In the genomic region with DNA sequence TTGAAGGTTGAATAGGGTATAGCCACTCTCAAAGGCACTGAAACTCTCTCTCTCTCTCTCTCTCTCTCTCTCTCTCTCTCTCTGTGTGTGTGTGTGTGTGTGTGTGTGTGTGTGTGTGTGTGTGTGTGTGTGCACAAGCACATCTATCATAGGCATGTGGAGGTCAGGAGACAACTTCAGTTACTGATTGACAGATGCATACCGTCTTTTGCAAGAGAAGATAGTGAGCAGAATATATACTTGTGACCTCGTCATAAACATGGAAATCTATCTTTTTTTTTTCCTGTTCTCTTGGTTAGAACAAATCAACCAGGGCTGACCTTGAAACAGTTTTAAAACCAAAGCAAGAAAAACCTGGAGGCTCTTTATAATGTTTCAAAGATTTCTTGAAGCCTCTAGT, we compare ENCODE assay signal across 39 mouse cellular contexts. TPM values are rescaled to one million over a fixed set of nuclear protein-coding genes. Genes with fewer than 3 reads are reported as not detected.
"Had no signal": no experiment of that assay in that cellular context is flagged by ENCODE, and none has a peak within 500 bp of the region (broad histone marks: within the 10 kb centered on the region; RNA-seq: fewer than 3 reads in every experiment).

No protein-coding gene starts in this region.

- H3K9me3 ChIP-seq: embryonic facial prominence, embryonic 10.5 days; embryonic facial prominence, embryonic 12.5 days; embryonic facial prominence, embryonic 13.5 days; embryonic facial prominence, embryonic 15.5 days; forebrain, embryonic 10.5 days; forebrain, embryonic 12.5 days; forebrain, embryonic 13.5 days; forebrain, embryonic 15.5 days had no signal

- H3K27ac ChIP-seq: embryonic facial prominence, embryonic 10.5 days; embryonic facial prominence, embryonic 12.5 days; embryonic facial prominence, embryonic 13.5 days; embryonic facial prominence, embryonic 15.5 days; forebrain, embryonic 10.5 days; forebrain, embryonic 12.5 days; forebrain, embryonic 13.5 days; forebrain, embryonic 15.5 days; gastrocnemius, adult 2 months; heart, adult 2 months had no signal

- H3K4me2 ChIP-seq: embryonic facial prominence, embryonic 12.5 days; embryonic facial prominence, embryonic 13.5 days; embryonic facial prominence, embryonic 15.5 days; forebrain, embryonic 12.5 days; forebrain, embryonic 13.5 days; forebrain, embryonic 15.5 days had no signal

- H3K36me3 ChIP-seq: embryonic facial prominence, embryonic 10.5 days; embryonic facial prominence, embryonic 12.5 days; embryonic facial prominence, embryonic 13.5 days; embryonic facial prominence, embryonic 15.5 days; forebrain, embryonic 10.5 days; forebrain, embryonic 12.5 days; forebrain, embryonic 15.5 days had no signal

- DNase-seq: cerebellum, adult 8-10 months; cerebellum, adult 9-10 months; cerebellum, adult 9-11 months; cerebellum, postnatal 10 days; cerebellum, postnatal 14 days; cerebellum, postnatal 25 days; cerebellum, postnatal 36 days; embryo, embryonic 11 days; forebrain, postnatal 0 days; gastrocnemius, adult 2 months; gastrocnemius, postnatal 10 days; gastrocnemius, postnatal 14 days; gastrocnemius, postnatal 25 days; gastrocnemius, postnatal 36 days; heart, adult 11 months; heart, adult 18-20 months; heart, adult 2 months had no signal

- H3K9ac ChIP-seq: embryonic facial prominence, embryonic 12.5 days; embryonic facial prominence, embryonic 13.5 days; embryonic facial prominence, embryonic 15.5 days; forebrain, embryonic 12.5 days; forebrain, embryonic 13.5 days; forebrain, embryonic 15.5 days; forebrain, postnatal 0 days had no signal

- H3K27me3 ChIP-seq: embryonic facial prominence, embryonic 12.5 days; embryonic facial prominence, embryonic 13.5 days; embryonic facial prominence, embryonic 15.5 days; forebrain, embryonic 12.5 days; forebrain, embryonic 13.5 days; forebrain, embryonic 15.5 days had no signal

- H3K4me3 ChIP-seq: embryonic facial prominence, embryonic 10.5 days; embryonic facial prominence, embryonic 12.5 days; embryonic facial prominence, embryonic 13.5 days; embryonic facial prominence, embryonic 15.5 days; erythroblast, embryonic 14.5 days; forebrain, embryonic 10.5 days; forebrain, embryonic 12.5 days; forebrain, embryonic 13.5 days; forebrain, embryonic 15.5 days; gastrocnemius, adult 2 months; heart, adult 2 months had no signal

- H3K4me1 ChIP-seq: embryonic facial prominence, embryonic 12.5 days; embryonic facial prominence, embryonic 13.5 days; embryonic facial prominence, embryonic 15.5 days had no signal

- ATAC-seq: forebrain, embryonic 13.5 days; forebrain, embryonic 14.5 days; forebrain, embryonic 15.5 days; forebrain, embryonic 16.5 days; forebrain, postnatal 0 days had no signal

RNA-seq across cellular contexts. Expression of a gene that starts 6.3 kb away (rescaled TPM):
- total RNA-seq: common myeloid progenitor, adult 5-6 weeks; forebrain, postnatal 0 days; gastrocnemius, adult 18-20 months; gastrocnemius, adult 2 months; gastrocnemius, adult 8-10 months; gastrocnemius, postnatal 10 days; gastrocnemius, postnatal 14 days; gastrocnemius, postnatal 25 days; gastrocnemius, postnatal 36 days; granulocyte monocyte progenitor cell, adult 5-6 weeks; heart, adult 2 months had no signal
- polyA plus RNA-seq: embryonic facial prominence, embryonic 11.5 days; erythroblast, embryonic 14.5 days; forebrain, embryonic 10.5 days; forebrain, embryonic 11.5 days; forebrain, embryonic 12.5 days; forebrain, embryonic 13.5 days; forebrain, embryonic 14.5 days; forebrain, embryonic 15.5 days; forebrain, embryonic 16.5 days; forebrain, postnatal 0 days; frontal cortex, adult 2 months; gonadal fat pad, adult 2 months had no signal

RNA-seq across cellular contexts. Expression of a gene that starts 39.8 kb away (rescaled TPM):
- total RNA-seq: common myeloid progenitor, adult 5-6 weeks; forebrain, postnatal 0 days; gastrocnemius, adult 18-20 months; gastrocnemius, adult 2 months; gastrocnemius, adult 8-10 months; gastrocnemius, postnatal 10 days; gastrocnemius, postnatal 14 days; gastrocnemius, postnatal 25 days; gastrocnemius, postnatal 36 days; gastrocnemius, postnatal 4 days; granulocyte monocyte progenitor cell, adult 5-6 weeks; heart, adult 18-20 months; heart, adult 2 months had no signal
- polyA plus RNA-seq: cortical plate, adult 2 months; embryonic facial prominence, embryonic 10.5 days; embryonic facial prominence, embryonic 11.5 days; embryonic facial prominence, embryonic 12.5 days; embryonic facial prominence, embryonic 13.5 days; embryonic facial prominence, embryonic 14.5 days; erythroblast, embryonic 14.5 days; forebrain, embryonic 10.5 days; forebrain, embryonic 11.5 days; forebrain, embryonic 12.5 days; forebrain, embryonic 13.5 days; forebrain, embryonic 14.5 days; forebrain, embryonic 15.5 days; forebrain, embryonic 16.5 days; forebrain, postnatal 0 days; frontal cortex, adult 2 months; heart, adult 2 months had no signal
